Mouse (Mus musculus) small intestine, adult 2 months (tissue): Measurements from ENCODE around the gene March6.

ENCODE experiments used
- CTCF ChIP-seq: fragments of 200-500 bp; IDR thresholded peaks from 2 replicates; pipeline ENCODE4 v1.5.1; 2012; ENCODE audit warnings: low read depth, mild to moderate bottlenecking, control low read depth, inconsistent platforms, low read length, moderate library complexity, mixed read lengths; ENCODE audit not compliant: insufficient replicate concordance, insufficient read length; ENCODE audit errors: extremely low read depth
- POLR2A ChIP-seq: fragments of 200-500 bp; IDR thresholded peaks from 2 replicates; pipeline ENCODE4 v1.6.1; 2012; ENCODE audit warnings: low read depth, mild to moderate bottlenecking, control low read depth, inconsistent platforms, low read length, moderate library complexity

DNA sequence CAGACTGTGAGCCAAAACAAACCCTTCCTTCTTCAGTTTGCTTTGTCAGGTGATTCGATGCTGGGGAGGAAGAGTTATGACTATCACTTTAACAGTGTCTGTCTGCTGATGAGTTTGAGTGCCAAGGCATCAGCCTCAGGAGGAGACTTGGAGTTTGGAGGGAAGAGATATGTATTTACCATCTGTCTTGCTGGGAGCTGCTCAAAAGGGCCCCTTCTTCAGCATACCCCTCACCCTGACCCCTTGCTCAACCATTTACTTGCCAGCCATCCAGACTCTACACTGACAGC lies 9.6 kb upstream of the March6 start:
- TF ChIP-seq CTCF (no peak), POLR2A (no peak)
